Mouse (Mus musculus) lung, embryonic 16.5 days (tissue): ENCODE results near the gene Rufy3. TPM values are rescaled to one million over a fixed set of nuclear protein-coding genes. Genes with fewer than 3 reads are reported as not detected.
"Not testable (repeated sequence)": the region's sequence is repeated elsewhere in the genome, so short reads cannot be mapped to it uniquely, and the experiment has no call there.

Source experiments
- ATAC-seq: fragments of 200-750 bp; cut with Nextera tagmentation; 2 replicates; pipeline ENCODE4 v1.8.0; 2017; ENCODE audit warnings: low read depth, mild to moderate bottlenecking, moderate library complexity
- H3K27ac ChIP-seq: fragments of 300-500 bp; sonication (generic); 2 replicates; pipeline ENCODE4 v1.5.1; 2014; ENCODE audit warnings: mild to moderate bottlenecking, control low read depth, low read length
- H3K27me3 ChIP-seq: fragments of 300-500 bp; sonication (generic); 2 replicates; pipeline ENCODE4 v1.6.1; 2014; ENCODE audit warnings: low read depth, low read length, mixed read lengths; ENCODE audit not compliant: control insufficient read depth, insufficient read depth
- H3K36me3 ChIP-seq: fragments of 300-500 bp; sonication (generic); 2 replicates; pipeline ENCODE4 v1.6.1; 2014; ENCODE audit warnings: low read length; ENCODE audit not compliant: control insufficient read depth, insufficient read depth
- H3K4me1 ChIP-seq: fragments of 300-500 bp; sonication (generic); replicated peaks from 2 replicates; pipeline ENCODE4 v1.6.1; 2014; ENCODE audit warnings: low read length, mixed read lengths; ENCODE audit not compliant: control insufficient read depth, insufficient read depth
- H3K4me2 ChIP-seq: fragments of 300-500 bp; sonication (generic); 2 replicates; pipeline ENCODE4 v1.6.1; 2014; ENCODE audit warnings: low read depth, low read length, control low read depth
- H3K4me3 ChIP-seq: fragments of 300-500 bp; sonication (generic); 2 replicates; pipeline ENCODE4 v1.5.1; 2014; ENCODE audit warnings: mild to moderate bottlenecking, low read length, control low read depth
- H3K9ac ChIP-seq: fragments of 300-500 bp; sonication (generic); 2 replicates; pipeline ENCODE4 v1.6.1; 2014; ENCODE audit warnings: low read length, control low read depth
- H3K9me3 ChIP-seq: fragments of 300-500 bp; sonication (generic); 2 replicates; pipeline ENCODE4 v1.6.1; 2016; ENCODE audit warnings: low read length; ENCODE audit not compliant: control insufficient read depth
- WGBS: fragments of 180-500 bp; shearing (Covaris S2); extraction: QIAGEN DNeasy Blood & Tissue Kit; methylation state at CpG from one replicate; pipeline ENCODE4 v1.1.7; 2014; 5-methylcytosine and 5-hydroxymethylcytosine counted together
- polyA plus RNA-seq: library from polyadenylated mRNA; unstranded; fragments of >200 nt; fragmentation: Nextera tagmentation; extraction: Ambion mirVana; gene quantifications from 2 replicates; pipeline ENCODE4 v1.2.1, GENCODE M21; 2015

Gene Rufy3
- polyA plus RNA-seq: 8.7 and 9.1 TPM in 2 replicates

GRCm38 (mm10) chr5:88564501-88565147, at the start of gene Rufy3:
Gene Rufy3, plus strand, starts transcription at chr5:88565040.
- no peaks in the 10 kb centered on the region for H3K36me3 ChIP-seq
- no peaks in the 10 kb centered on the region for H3K27me3 ChIP-seq
- H3K4me1 ChIP-seq: peaks cover 6% of the 10 kb centered on the region; the same call in 1 of the 2 replicates
- 0% methylated on average over 36 of the region's 71 CpGs for WGBS
- H3K9me3 ChIP-seq: no peaks in the 10 kb centered on the region
- H3K27ac ChIP-seq: peak within 1 kb of the TSS; percentile 92
- H3K4me3 ChIP-seq: peak within 1 kb of the TSS; percentile 87
- H3K4me2 ChIP-seq: peak within 1 kb of the TSS; percentile 68
- ATAC-seq: peak; percentile 94
- H3K9ac ChIP-seq: peak within 1 kb of the TSS; percentile 84

- 5% methylated on average over 2 of the region's 2 CpGs for WGBS
- H3K4me3 ChIP-seq: no peak overlapping the region
- H3K27ac ChIP-seq: no peak overlapping the region
- no peaks in the 10 kb centered on the region for H3K9me3 ChIP-seq
- H3K4me1 ChIP-seq: no peaks in the 10 kb centered on the region
- no peak overlapping the region for H3K9ac ChIP-seq
- no peak overlapping the region for H3K4me2 ChIP-seq
- no peak for ATAC-seq
- no peaks in the 10 kb centered on the region for H3K27me3 ChIP-seq
- H3K36me3 ChIP-seq: no peaks in the 10 kb centered on the region
These were observed 45.6 kb upstream of the Rufy3 start for GRCm38 (mm10) chr5:88519232-88519631.

- no peaks in the 10 kb centered on the region for H3K36me3 ChIP-seq
- 82% methylated on average over 3 of the region's 3 CpGs for WGBS
- no peak for ATAC-seq
- H3K4me1 ChIP-seq: no peaks in the 10 kb centered on the region
- no peak within 1 kb of the TSS for H3K4me3 ChIP-seq
- H3K4me2 ChIP-seq: no peak within 1 kb of the TSS
- H3K9me3 ChIP-seq: no peaks in the 10 kb centered on the region
- H3K27ac ChIP-seq: no peak within 1 kb of the TSS
- H3K27me3 ChIP-seq: no peaks in the 10 kb centered on the region
- H3K9ac ChIP-seq: no peak within 1 kb of the TSS
These were observed 37.2 kb upstream of the Rufy3 start, which contains the start of gene Jchain for GRCm38 (mm10) chr5:88527657-88528056. Gene Jchain, minus strand, starts transcription at chr5:88527891.

- ATAC-seq: no peak
- Histone ChIP-seq H3K27me3 (no peaks in the 10 kb centered on the region), H3K4me3 (no peak overlapping the region), H3K36me3 (no peaks in the 10 kb centered on the region), H3K9ac (no peak overlapping the region), H3K9me3 (no peaks in the 10 kb centered on the region), H3K27ac (no peak overlapping the region), H3K4me1 (no peaks in the 10 kb centered on the region), H3K4me2 (no peak overlapping the region)
- WGBS: 42% methylated on average over 1 of the region's 1 CpGs
These were observed 33.9 kb upstream of the Rufy3 start for GRCm38 (mm10) chr5:88530908-88531307.

GRCm38 (mm10) chr5:88534697-88535096, 30.1 kb upstream of the Rufy3 start:
- Histone ChIP-seq H3K9me3 (no peaks in the 10 kb centered on the region), H3K27ac (no peak overlapping the region), H3K9ac (no peak overlapping the region), H3K4me3 (no peak overlapping the region), H3K4me1 (no peaks in the 10 kb centered on the region), H3K4me2 (no peak overlapping the region), H3K36me3 (no peaks in the 10 kb centered on the region), H3K27me3 (no peaks in the 10 kb centered on the region)
- ATAC-seq: no peak
- 51% methylated on average over 3 of the region's 3 CpGs for WGBS

- H3K4me2 ChIP-seq: no peak overlapping the region
- no peak overlapping the region for H3K9ac ChIP-seq
- H3K27ac ChIP-seq: no peak overlapping the region
- H3K36me3 ChIP-seq: no peaks in the 10 kb centered on the region
- H3K27me3 ChIP-seq: no peaks in the 10 kb centered on the region
- no peak overlapping the region for H3K4me3 ChIP-seq
- no peaks in the 10 kb centered on the region for H3K4me1 ChIP-seq
- H3K9me3 ChIP-seq: no peaks in the 10 kb centered on the region
- ATAC-seq: no peak
These were observed 24.0 kb upstream of the Rufy3 start for GRCm38 (mm10) chr5:88540845-88541244.

GRCm38 (mm10) chr5:88542651-88543282, 22.1 kb upstream of the Rufy3 start:
- Histone ChIP-seq H3K9me3 (no peaks in the 10 kb centered on the region), H3K4me1 (no peaks in the 10 kb centered on the region), H3K4me3 (no peak overlapping the region), H3K36me3 (no peaks in the 10 kb centered on the region), H3K27ac (no peak overlapping the region), H3K27me3 (no peaks in the 10 kb centered on the region), H3K4me2 (no peak overlapping the region), H3K9ac (no peak overlapping the region)
- ATAC-seq: peak; percentile 62; the same call in 1 of the 2 replicates
- 55% methylated on average over 5 of the region's 5 CpGs for WGBS

- not testable (repeated sequence) for H3K4me2 ChIP-seq, H3K27me3 ChIP-seq, H3K4me3 ChIP-seq, H3K27ac ChIP-seq, H3K36me3 ChIP-seq, H3K9me3 ChIP-seq, H3K4me1 ChIP-seq, H3K9ac ChIP-seq, ATAC-seq
- WGBS: 81% methylated on average over 1 of the region's 1 CpGs
These were observed 20.4 kb upstream of the Rufy3 start for GRCm38 (mm10) chr5:88544411-88544810.

- Histone ChIP-seq H3K9me3 (no peaks in the 10 kb centered on the region), H3K27me3 (no peaks in the 10 kb centered on the region), H3K4me3 (no peak overlapping the region), H3K4me1 (no peaks in the 10 kb centered on the region), H3K36me3 (no peaks in the 10 kb centered on the region), H3K27ac (no peak overlapping the region), H3K4me2 (no peak overlapping the region), H3K9ac (no peak overlapping the region)
- no peak for ATAC-seq
- 81% methylated on average over 7 of the region's 7 CpGs for WGBS
These were observed 19.3 kb upstream of the Rufy3 start for GRCm38 (mm10) chr5:88545536-88545935.
